Mouse (Mus musculus) MEL (cell line): ENCODE measurements around the gene Fcrl6.

Source experiments
- CTCF ChIP-seq, 3 experiments: IDR thresholded peaks in 2 of 3; conservative IDR thresholded peaks in 1 of 3; 2 replicates each; pipeline ENCODE4 v1.5.1; 2011 to 2012; ENCODE audit warnings: low read length in 3 of 3, low read depth in 2 of 3, mild to moderate bottlenecking in 2 of 3, improper control_type of control experiment in 1 of 3, inconsistent platforms in 1 of 3, mixed read lengths in 1 of 3, moderate library complexity in 1 of 3; ENCODE audit not compliant: control insufficient read depth in 1 of 3, insufficient read depth in 1 of 3, poor library complexity in 1 of 3, severe bottlenecking in 1 of 3
- E2F4 ChIP-seq: IDR thresholded peaks from 2 replicates; pipeline ENCODE4 v1.6.1; 2011; ENCODE audit warnings: low read depth, low read length, improper control_type of control experiment, borderline replicate concordance
- EP300 ChIP-seq, 2 experiments: IDR thresholded peaks; 2 replicates each; pipeline ENCODE4 v1.6.1; 2011; ENCODE audit warnings: improper control_type of control experiment in 2 of 2, low read length in 2 of 2, low read depth in 1 of 2, mild to moderate bottlenecking in 1 of 2
- GABPA ChIP-seq: IDR thresholded peaks from 2 replicates; pipeline ENCODE4 v1.6.1; 2012; ENCODE audit warnings: low read depth, mild to moderate bottlenecking, inconsistent platforms, low read length, improper control_type of control experiment, moderate library complexity
- MAFK ChIP-seq: IDR thresholded peaks from 2 replicates; pipeline ENCODE4 v1.6.1; 2011; ENCODE audit warnings: low read depth, mild to moderate bottlenecking, low read length, improper control_type of control experiment, borderline replicate concordance
- MAZ ChIP-seq: IDR thresholded peaks from 2 replicates; pipeline ENCODE4 v1.6.1; 2012; ENCODE audit warnings: low read depth, mild to moderate bottlenecking, inconsistent platforms, low read length, improper control_type of control experiment
- MXI1 ChIP-seq: IDR thresholded peaks from 2 replicates; pipeline ENCODE4 v1.6.1; 2011; ENCODE audit warnings: mild to moderate bottlenecking, low read depth, low read length, improper control_type of control experiment
- MYC ChIP-seq: IDR thresholded peaks from 2 replicates; pipeline ENCODE4 v1.6.1; 2011; ENCODE audit warnings: low read depth, mild to moderate bottlenecking, low read length, improper control_type of control experiment, moderate library complexity
- POLR2A ChIP-seq, 2 experiments: IDR thresholded peaks; 2 replicates each; pipeline ENCODE4 v1.6.1; 2011 to 2012; ENCODE audit warnings: low read length in 2 of 2, mild to moderate bottlenecking in 2 of 2, control low read depth in 1 of 2, improper control_type of control experiment in 1 of 2, low read depth in 1 of 2, moderate library complexity in 1 of 2; ENCODE audit not compliant: control insufficient read depth in 1 of 2, insufficient read depth in 1 of 2, poor library complexity in 1 of 2
- RAD21 ChIP-seq: IDR thresholded peaks from 2 replicates; pipeline ENCODE4 v1.6.1; 2011; ENCODE audit warnings: mild to moderate bottlenecking, low read depth, low read length, improper control_type of control experiment
- SIN3A ChIP-seq: IDR thresholded peaks from 2 replicates; pipeline ENCODE4 v1.6.1; 2012; ENCODE audit warnings: low read length, improper control_type of control experiment, inconsistent platforms
- TAL1 ChIP-seq: IDR thresholded peaks from 2 replicates; pipeline ENCODE4 v1.6.1; 2012; ENCODE audit warnings: mild to moderate bottlenecking, inconsistent platforms, low read length, moderate library complexity, mixed read lengths

- no peak for TF ChIP-seq MAZ
- TF ChIP-seq EP300 (IDR thresholded peaks at IDR 0.05; ENCODE audit: low read depth in 1 of 2, low read length in 2 of 2): no peak
- no peak for TF ChIP-seq POLR2A (IDR thresholded peaks at IDR 0.05; ENCODE audit: control insufficient read depth in 1 of 2, insufficient read depth in 1 of 2, low read depth in 1 of 2, low read length in 2 of 2, poor library complexity in 1 of 2)
- no peak for TF ChIP-seq MXI1
- TF ChIP-seq RAD21: no peak
- TF ChIP-seq SIN3A: no peak
- no peak for TF ChIP-seq MAFK
- no peak for TF ChIP-seq CTCF (IDR thresholded peaks at IDR 0.05 in 2 of 3, conservative IDR thresholded peaks at IDR 0.05 in 1 of 3; ENCODE audit: control insufficient read depth in 1 of 3, insufficient read depth in 1 of 3, low read depth in 2 of 3, low read length in 3 of 3, poor library complexity in 1 of 3, severe bottlenecking in 1 of 3)
- no peak for TF ChIP-seq MYC
- no peak for TF ChIP-seq GABPA
- TF ChIP-seq TAL1: no peak
- no peak for TF ChIP-seq E2F4
These were observed 22.2 kb downstream of the Fcrl6 start for GRCm38 (mm10) chr1:172580116-172580515.
